Mouse (Mus musculus): Measurements from ENCODE around the gene Nusap1. TPM values are rescaled to one million over a fixed set of nuclear protein-coding genes. Genes with fewer than 3 reads are reported as not detected.
A peak's percentile ranks its signal among the peaks of the same experiment; 100 is the strongest.

The Nusap1 gene
- total and polyA plus RNA-seq, 3 experiments: 29.0 to 92.7 (median 41.1) TPM

DNA sequence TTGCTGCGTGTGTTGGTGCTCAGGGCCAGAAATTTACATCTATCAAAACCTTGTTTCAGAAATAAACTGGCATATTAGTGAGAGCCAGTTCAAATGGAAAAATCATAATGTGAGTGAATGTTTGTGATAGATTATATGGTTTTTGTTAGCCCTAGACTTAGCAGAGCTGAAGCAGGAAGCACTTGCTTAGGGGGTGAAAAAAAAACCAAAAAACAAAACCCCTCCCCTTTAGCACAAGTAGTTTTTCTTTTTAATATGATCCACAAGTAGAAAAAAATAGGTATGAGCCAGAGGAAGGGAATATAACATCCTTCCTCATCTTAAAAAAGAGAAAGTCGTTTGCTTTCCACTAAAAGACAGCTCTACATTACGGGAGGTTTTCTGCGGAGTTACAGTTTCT, 22.8 kb upstream of the Nusap1 start:
- H3K9ac ChIP-seq (ENCODE audit: insufficient read depth, low read depth): peak overlapping the region; percentile 88
- dilution Hi-C loops (cut with MboI; ENCODE audit: extremely low pct_ligation_motif_present, extremely low pct_unique_long_range_greater_than_20kb, low sequenced_read_pairs): no loop called here
- no peak for DNase-seq (ENCODE audit: extremely low read depth)
- peaks cover 7 to 30% of the 10 kb centered on the region in 2 experiments; a peak in 3 of 4 replicates for H3K4me1 ChIP-seq (ENCODE audit: control insufficient read depth in 1 of 2, insufficient read depth in 2 of 2)
- H3K36me3 ChIP-seq (replicated peaks in 1 of 2; ENCODE audit: control insufficient read depth in 1 of 2, insufficient read depth in 1 of 2, low read length in 1 of 2): peaks cover 24 to 35% of the 10 kb centered on the region in 2 experiments
- no peaks in the 10 kb centered on the region for H3K9me3 ChIP-seq (replicated peaks; ENCODE audit: low read length)
- peak overlapping the region; percentile 73 to 94 (median 87) for H3K4me3 ChIP-seq (replicated peaks in 1 of 3; ENCODE audit: low read depth in 2 of 3, low read length in 2 of 3, poor library complexity in 1 of 3)
- no peak overlapping the region for H3K27ac ChIP-seq (ENCODE audit: insufficient read depth, low read depth)
- no peaks in the 10 kb centered on the region for H3K27me3 ChIP-seq (replicated peaks)
- peak overlapping the region; percentile 86 for H3K4me2 ChIP-seq (ENCODE audit: insufficient read depth, low read depth, poor library complexity, severe bottlenecking)
- in situ Hi-C loops (cut with MboI; ENCODE audit: low pct_ligation_motif_present, low pct_unique_long_range_greater_than_20kb, low sequenced_read_pairs): no loop called here
- no peak for TF ChIP-seq ZC3H11A (IDR thresholded peaks at IDR 0.05; ENCODE audit: low read depth, low read length)
- peak; percentile 63 for TF ChIP-seq ZNF384 (IDR thresholded peaks at IDR 0.05; ENCODE audit: low read depth, low read length)
- peaks cover 37% of the 10 kb centered on the region for H3K79me2 ChIP-seq (replicated peaks; ENCODE audit: control insufficient read depth, extremely low read depth, insufficient read depth, poor library complexity, severe bottlenecking)

DNA sequence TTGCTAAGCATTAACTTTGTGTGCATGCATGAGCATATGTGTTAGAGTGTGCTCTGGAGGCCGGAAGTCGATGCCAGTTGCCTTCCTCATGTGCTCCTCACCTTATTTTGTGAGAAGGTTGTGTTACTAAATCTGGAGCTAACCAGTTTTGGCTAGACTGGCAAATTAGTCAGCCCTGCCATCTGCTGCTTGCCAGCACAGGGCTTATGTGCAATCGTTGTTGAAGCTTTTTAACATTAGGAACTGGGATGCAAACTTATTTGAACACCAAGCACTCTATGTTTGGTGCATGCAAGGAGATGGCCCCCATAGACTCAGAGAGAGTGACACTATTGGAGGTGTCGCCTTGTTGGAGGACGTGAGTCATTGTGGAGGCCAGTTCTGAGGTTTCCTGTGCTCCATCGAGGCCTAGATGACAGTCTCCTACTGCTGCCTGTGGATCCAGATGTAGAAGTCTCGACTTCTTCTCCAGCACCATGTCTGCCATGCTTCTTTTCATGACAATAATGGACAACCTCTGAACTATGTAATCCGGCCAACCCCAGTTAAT, 21.2 kb upstream of the Nusap1 start:
- Histone ChIP-seq H3K9me3 (replicated peaks; ENCODE audit: low read length) (no peaks in the 10 kb centered on the region), H3K79me2 (replicated peaks; ENCODE audit: control insufficient read depth, extremely low read depth, insufficient read depth, poor library complexity, severe bottlenecking) (peaks cover 42% of the 10 kb centered on the region), H3K4me1 (ENCODE audit: control insufficient read depth in 1 of 2, insufficient read depth in 2 of 2) (peaks cover 10 to 37% of the 10 kb centered on the region in 2 experiments), H3K4me3 (replicated peaks in 1 of 3; ENCODE audit: low read depth in 2 of 3, low read length in 2 of 3, poor library complexity in 1 of 3) (no peak overlapping the region), H3K36me3 (replicated peaks in 1 of 2; ENCODE audit: control insufficient read depth in 1 of 2, insufficient read depth in 1 of 2, low read length in 1 of 2) (peaks cover 28 to 47% of the 10 kb centered on the region in 2 experiments), H3K9ac (ENCODE audit: insufficient read depth, low read depth) (no peak overlapping the region), H3K27me3 (replicated peaks) (no peaks in the 10 kb centered on the region), H3K4me2 (ENCODE audit: insufficient read depth, low read depth, poor library complexity, severe bottlenecking) (no peak overlapping the region), H3K27ac (ENCODE audit: insufficient read depth, low read depth) (no peak overlapping the region)
- dilution Hi-C loops (cut with MboI; ENCODE audit: extremely low pct_ligation_motif_present, extremely low pct_unique_long_range_greater_than_20kb, low sequenced_read_pairs) (no loop called here), in situ Hi-C loops (cut with MboI; ENCODE audit: low pct_ligation_motif_present, low pct_unique_long_range_greater_than_20kb, low sequenced_read_pairs) (no loop called here)
- no peak for TF ChIP-seq ZKSCAN1 (IDR thresholded peaks at IDR 0.05; ENCODE audit: borderline replicate concordance, low read depth, low read length)
- TF ChIP-seq KAT2A (IDR thresholded peaks at IDR 0.05; ENCODE audit: insufficient replicate concordance, low read length): no peak
- TF ChIP-seq ZC3H11A (IDR thresholded peaks at IDR 0.05; ENCODE audit: low read depth, low read length): no peak
- TF ChIP-seq SMC3 (IDR thresholded peaks at IDR 0.05; ENCODE audit: low read depth, low read length): no peak
- no peak for TF ChIP-seq NRF1 (IDR thresholded peaks at IDR 0.05; ENCODE audit: low read depth, low read length)
- no peak for TF ChIP-seq MAFK (IDR thresholded peaks at IDR 0.05; ENCODE audit: insufficient replicate concordance, low read length)
- TF ChIP-seq ELF1 (IDR thresholded peaks at IDR 0.05; ENCODE audit: low read depth, low read length): no peak
- DNase-seq (ENCODE audit: extremely low read depth): no peak

DNA sequence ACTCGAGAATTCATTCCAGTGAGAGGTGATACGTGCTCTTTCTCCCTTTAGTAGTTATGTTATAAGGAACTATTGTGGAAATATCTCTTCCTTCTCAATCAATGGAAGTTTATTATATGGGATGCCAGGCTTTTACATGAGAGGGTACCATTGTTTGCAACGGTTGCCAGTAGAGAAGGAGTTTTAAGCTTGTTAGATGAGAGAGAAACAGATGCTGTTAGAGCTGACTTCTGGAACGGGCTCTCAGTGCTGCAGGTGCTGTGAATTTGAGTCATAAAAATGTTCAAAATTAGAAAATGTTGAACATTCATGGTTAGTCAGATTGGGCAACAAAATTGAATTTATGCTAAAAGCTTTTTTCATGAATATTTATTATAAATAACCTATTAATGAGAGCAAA, 17.1 kb upstream of the Nusap1 start:
- dilution Hi-C loops (cut with MboI; ENCODE audit: extremely low pct_ligation_motif_present, extremely low pct_unique_long_range_greater_than_20kb, low sequenced_read_pairs) (no loop called here), in situ Hi-C loops (cut with MboI; ENCODE audit: low pct_ligation_motif_present, low pct_unique_long_range_greater_than_20kb, low sequenced_read_pairs) (no loop called here)
- no peak for DNase-seq (ENCODE audit: extremely low read depth)
- H3K9ac ChIP-seq (ENCODE audit: insufficient read depth, low read depth): no peak overlapping the region
- no peak overlapping the region for H3K27ac ChIP-seq (ENCODE audit: insufficient read depth, low read depth)
- peaks cover 7 to 33% of the 10 kb centered on the region in 2 experiments for H3K4me1 ChIP-seq (ENCODE audit: control insufficient read depth in 1 of 2, insufficient read depth in 2 of 2)
- H3K79me2 ChIP-seq (replicated peaks; ENCODE audit: control insufficient read depth, extremely low read depth, insufficient read depth, poor library complexity, severe bottlenecking): peaks cover 26% of the 10 kb centered on the region
- no peaks in the 10 kb centered on the region for H3K27me3 ChIP-seq (replicated peaks)
- H3K4me2 ChIP-seq (ENCODE audit: insufficient read depth, low read depth, poor library complexity, severe bottlenecking): no peak overlapping the region
- peaks cover 39 to 83% of the 10 kb centered on the region in 2 experiments for H3K36me3 ChIP-seq (replicated peaks in 1 of 2; ENCODE audit: control insufficient read depth in 1 of 2, insufficient read depth in 1 of 2, low read length in 1 of 2)
- no peak overlapping the region for H3K4me3 ChIP-seq (replicated peaks in 1 of 3; ENCODE audit: low read depth in 2 of 3, low read length in 2 of 3, poor library complexity in 1 of 3)
- no peaks in the 10 kb centered on the region for H3K9me3 ChIP-seq (replicated peaks; ENCODE audit: low read length)
- no peak for TF ChIP-seq MAX (IDR thresholded peaks at IDR 0.05; ENCODE audit: low read length)
- no peak for TF ChIP-seq CTCF (conservative IDR thresholded peaks at IDR 0.05 in 1 of 2, IDR thresholded peaks at IDR 0.05 in 1 of 2; ENCODE audit: low read depth in 2 of 2, low read length in 2 of 2)
- no peak for TF ChIP-seq USF2 (conservative IDR thresholded peaks at IDR 0.05; ENCODE audit: low read depth, low read length)
- TF ChIP-seq PAX5 (IDR thresholded peaks at IDR 0.05; ENCODE audit: low read length): no peak
- TF ChIP-seq E2F4 (IDR thresholded peaks at IDR 0.05; ENCODE audit: insufficient replicate concordance, low read depth, low read length): no peak
- no peak for TF ChIP-seq SMC3 (IDR thresholded peaks at IDR 0.05; ENCODE audit: low read depth, low read length)
- no peak for TF ChIP-seq POLR2A (IDR thresholded peaks at IDR 0.05; ENCODE audit: low read depth, low read length)
- no peak for TF ChIP-seq JUND (conservative IDR thresholded peaks at IDR 0.05; ENCODE audit: low read depth, low read length)
- no peak for TF ChIP-seq TBP (conservative IDR thresholded peaks at IDR 0.05; ENCODE audit: low read depth, low read length)
- TF ChIP-seq UBTF (IDR thresholded peaks at IDR 0.05; ENCODE audit: low read depth, low read length): no peak
- TF ChIP-seq MYC (IDR thresholded peaks at IDR 0.05; ENCODE audit: low read depth, low read length): no peak
- TF ChIP-seq SIN3A (IDR thresholded peaks at IDR 0.05; ENCODE audit: low read length): no peak
- TF ChIP-seq USF1 (IDR thresholded peaks at IDR 0.05; ENCODE audit: low read depth, low read length): no peak
- no peak for TF ChIP-seq MEF2A (IDR thresholded peaks at IDR 0.05; ENCODE audit: borderline replicate concordance, low read depth, low read length)
- TF ChIP-seq MAZ (IDR thresholded peaks at IDR 0.05; ENCODE audit: low read depth, low read length): no peak
- no peak for TF ChIP-seq HCFC1 (IDR thresholded peaks at IDR 0.05; ENCODE audit: low read depth, low read length)
- no peak for TF ChIP-seq CHD2 (IDR thresholded peaks at IDR 0.05; ENCODE audit: low read length)
- no peak for TF ChIP-seq ZC3H11A (IDR thresholded peaks at IDR 0.05; ENCODE audit: low read depth, low read length)
- no peak for TF ChIP-seq EP300 (IDR thresholded peaks at IDR 0.05; ENCODE audit: low read length)
